Mouse (Mus musculus): ENCODE data around the gene Ppp1r14c. TPM values are rescaled to one million over a fixed set of nuclear protein-coding genes. Genes with fewer than 3 reads are reported as not detected.

The Ppp1r14c gene
- 19.0 and 25.5 TPM in 2 replicates for polyA plus RNA-seq (2012; rRNA removed)

DNA sequence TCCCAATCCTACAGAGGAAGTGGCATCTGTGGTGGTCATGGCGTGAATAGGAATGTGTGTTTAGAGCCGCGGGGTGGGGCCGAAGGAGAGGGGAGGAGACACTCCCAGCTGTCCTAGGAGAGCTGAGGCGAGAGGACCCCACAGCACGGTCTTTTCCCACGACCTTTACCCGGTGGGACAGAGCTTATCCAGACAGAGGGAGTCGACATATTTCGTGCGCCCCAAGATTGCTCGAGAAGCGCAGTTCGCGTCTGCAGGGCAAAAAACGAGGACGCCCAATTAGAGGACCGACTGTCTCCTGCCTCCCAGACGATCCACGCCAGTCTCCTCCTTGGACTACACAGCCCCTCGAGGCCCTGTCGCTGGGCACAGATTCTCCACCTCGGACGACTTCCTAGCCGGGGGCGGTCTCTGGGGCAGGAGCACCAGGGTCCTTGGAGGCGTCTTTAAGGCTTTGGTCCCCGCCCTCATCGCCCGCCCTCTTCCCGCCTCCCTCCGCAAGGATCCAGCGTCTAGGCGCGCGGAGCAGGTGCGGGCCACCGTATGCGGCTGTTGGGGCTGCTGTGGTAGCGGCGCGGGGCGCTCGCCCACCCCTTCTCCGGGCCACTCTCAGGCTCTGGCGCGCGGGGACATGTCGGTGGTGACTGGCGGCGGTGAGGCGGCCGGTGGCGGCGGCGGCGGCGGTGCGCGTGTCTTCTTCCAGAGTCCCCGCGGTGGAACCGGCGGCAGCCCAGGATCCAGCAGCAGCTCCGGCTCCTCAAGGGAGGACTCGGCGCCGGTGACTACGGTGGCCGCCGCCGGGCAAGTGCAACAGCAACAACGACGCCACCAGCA lies at the start of gene Ppp1r14c:
Ppp1r14c (plus strand) TSS at position 22 of the 834 bp plus-strand sequence.
- DNase-seq (ENCODE audit: low read depth): peak; percentile 76
- TF ChIP-seq POLR2A (IDR thresholded peaks at IDR 0.05; ENCODE audit: borderline replicate concordance, extremely low read depth, insufficient read depth, insufficient read length, poor library complexity, severe bottlenecking) (no peak), CTCF (IDR thresholded peaks at IDR 0.05; ENCODE audit: borderline replicate concordance, extremely low read depth, insufficient read depth, insufficient read length) (no peak)

GRCm38 (mm10) chr10:3321406-3321805 lies 44.5 kb upstream of the Ppp1r14c start:
- DNase-seq (ENCODE audit: low read depth): no peak
- no peak for TF ChIP-seq CTCF (IDR thresholded peaks at IDR 0.05; ENCODE audit: borderline replicate concordance, extremely low read depth, insufficient read depth, insufficient read length)
- TF ChIP-seq POLR2A (IDR thresholded peaks at IDR 0.05; ENCODE audit: borderline replicate concordance, extremely low read depth, insufficient read depth, insufficient read length, poor library complexity, severe bottlenecking): no peak

DNA sequence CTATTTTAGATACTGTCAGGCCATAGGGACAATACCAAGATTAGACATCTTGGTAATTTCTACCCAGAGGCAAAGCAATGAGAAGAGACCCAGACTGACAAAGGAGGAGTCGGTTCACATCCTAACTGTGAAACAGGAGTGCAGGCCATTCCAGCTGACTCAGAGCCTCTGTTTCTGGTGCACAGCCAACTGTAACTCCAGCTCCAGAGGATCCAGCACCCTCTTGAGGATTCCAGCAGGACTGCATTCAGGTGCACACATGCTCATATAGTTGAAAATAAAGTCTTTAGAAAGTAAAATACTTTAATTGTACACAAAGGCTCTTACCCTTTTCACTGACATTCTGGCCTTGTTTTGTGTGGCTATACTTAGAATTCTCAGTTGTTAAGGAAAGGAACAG lies 40.4 kb upstream of the Ppp1r14c start:
- peak; percentile 10 for DNase-seq (ENCODE audit: low read depth)
- TF ChIP-seq POLR2A (IDR thresholded peaks at IDR 0.05; ENCODE audit: borderline replicate concordance, extremely low read depth, insufficient read depth, insufficient read length, poor library complexity, severe bottlenecking): no peak
- no peak for TF ChIP-seq CTCF (IDR thresholded peaks at IDR 0.05; ENCODE audit: borderline replicate concordance, extremely low read depth, insufficient read depth, insufficient read length)

- TF ChIP-seq POLR2A (IDR thresholded peaks at IDR 0.05; ENCODE audit: borderline replicate concordance, extremely low read depth, insufficient read depth, insufficient read length, poor library complexity, severe bottlenecking) (no peak), CTCF (IDR thresholded peaks at IDR 0.05; ENCODE audit: borderline replicate concordance, extremely low read depth, insufficient read depth, insufficient read length) (peak; percentile 85)
- DNase-seq (ENCODE audit: low read depth): peak; percentile 84
Observed at GRCm38 (mm10) chr10:3332880-3333279, 33.0 kb upstream of the Ppp1r14c start.

DNA sequence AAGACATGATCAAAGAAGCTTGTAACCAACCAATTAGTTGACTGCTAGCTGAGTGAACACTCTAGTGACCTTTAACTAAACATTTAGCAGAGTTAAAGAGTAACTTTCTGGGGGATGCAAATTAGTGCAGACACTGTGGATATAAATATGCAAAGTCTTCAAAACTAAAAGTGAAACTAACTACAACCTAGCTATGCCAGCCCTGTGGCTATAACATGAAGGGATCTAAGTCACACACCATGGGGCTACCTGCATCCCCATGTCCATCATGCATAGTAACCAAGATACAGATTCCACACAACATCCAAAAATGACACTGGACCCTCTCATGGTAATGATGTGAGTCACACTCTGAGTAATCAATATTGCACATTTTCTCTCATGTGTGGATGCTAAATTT lies 31.3 kb upstream of the Ppp1r14c start:
- no peak for TF ChIP-seq CTCF (IDR thresholded peaks at IDR 0.05; ENCODE audit: borderline replicate concordance, extremely low read depth, insufficient read depth, insufficient read length)
- TF ChIP-seq POLR2A (IDR thresholded peaks at IDR 0.05; ENCODE audit: borderline replicate concordance, extremely low read depth, insufficient read depth, insufficient read length, poor library complexity, severe bottlenecking): no peak
- no peak for DNase-seq (ENCODE audit: low read depth)

DNA sequence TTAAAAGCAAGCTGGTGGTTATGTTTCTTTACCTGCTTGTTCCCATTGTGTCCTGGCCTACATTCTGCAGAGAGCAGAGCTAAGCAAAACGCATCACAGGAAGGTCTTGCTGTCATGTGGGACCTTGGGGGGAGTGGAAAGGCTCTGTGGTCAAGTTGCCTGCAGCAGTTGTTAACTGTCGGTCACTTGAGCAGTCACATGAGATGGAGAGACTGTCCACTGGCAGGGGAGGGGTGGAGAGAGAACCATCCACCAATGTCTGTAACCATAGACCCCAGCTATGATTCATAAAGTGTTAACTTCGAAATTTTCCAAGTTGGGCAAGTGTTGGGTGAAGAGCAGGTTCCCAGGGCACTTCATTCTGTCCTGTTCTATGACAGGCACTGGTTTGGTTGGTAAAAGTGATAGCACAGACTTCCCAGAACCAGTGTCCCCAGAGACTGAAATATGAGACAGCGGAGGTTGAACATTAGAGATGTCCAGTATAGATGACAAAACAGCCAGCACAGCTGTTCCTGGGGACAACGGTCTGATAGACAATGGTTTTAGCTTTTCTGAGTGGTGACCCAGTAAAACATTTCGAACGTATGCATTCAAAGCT lies 29.0 kb upstream of the Ppp1r14c start:
- no peak for TF ChIP-seq CTCF (IDR thresholded peaks at IDR 0.05; ENCODE audit: borderline replicate concordance, extremely low read depth, insufficient read depth, insufficient read length)
- no peak for TF ChIP-seq POLR2A (IDR thresholded peaks at IDR 0.05; ENCODE audit: borderline replicate concordance, extremely low read depth, insufficient read depth, insufficient read length, poor library complexity, severe bottlenecking)
- no peak for DNase-seq (ENCODE audit: low read depth)

DNA sequence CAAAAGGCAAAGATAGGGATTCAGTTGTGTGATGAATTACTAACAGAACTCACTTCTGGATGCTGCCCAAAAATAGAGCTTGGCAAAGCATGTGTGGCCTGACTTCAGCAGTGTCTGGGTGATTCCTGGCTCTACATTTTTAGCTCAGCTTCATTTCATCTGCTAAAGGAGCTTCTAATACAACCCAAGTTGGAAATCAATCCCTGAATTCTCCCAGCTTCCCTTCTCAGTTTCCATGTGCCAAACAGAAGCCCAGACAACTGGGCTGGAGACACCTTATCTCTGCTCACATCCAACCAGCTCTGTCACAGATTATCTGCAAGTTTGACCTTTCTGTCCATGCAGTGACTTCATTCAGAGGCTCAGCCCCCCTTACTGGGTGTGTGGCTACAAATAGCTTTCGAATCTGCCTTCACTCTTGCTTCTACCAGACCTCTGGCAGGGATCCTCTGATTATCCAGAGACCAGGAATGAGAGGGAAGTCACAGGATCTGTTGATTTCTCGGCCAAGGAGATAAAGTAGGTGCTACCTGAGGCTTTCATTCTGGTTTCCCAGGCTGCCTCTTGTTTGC lies 28.4 kb upstream of the Ppp1r14c start:
- DNase-seq (ENCODE audit: low read depth): peak; percentile 31

GRCm38 (mm10) chr10:3345706-3346105 lies 20.2 kb upstream of the Ppp1r14c start:
- TF ChIP-seq CTCF (IDR thresholded peaks at IDR 0.05; ENCODE audit: borderline replicate concordance, extremely low read depth, insufficient read depth, insufficient read length) (no peak), POLR2A (IDR thresholded peaks at IDR 0.05; ENCODE audit: borderline replicate concordance, extremely low read depth, insufficient read depth, insufficient read length, poor library complexity, severe bottlenecking) (no peak)
- DNase-seq (ENCODE audit: low read depth): no peak

More for the DNA sequence above, 28.4 kb upstream of the Ppp1r14c start:
- TF ChIP-seq CTCF (IDR thresholded peaks at IDR 0.05; ENCODE audit: borderline replicate concordance, extremely low read depth, insufficient read depth, insufficient read length) (no peak), POLR2A (IDR thresholded peaks at IDR 0.05; ENCODE audit: borderline replicate concordance, extremely low read depth, insufficient read depth, insufficient read length, poor library complexity, severe bottlenecking) (no peak)

DNA sequence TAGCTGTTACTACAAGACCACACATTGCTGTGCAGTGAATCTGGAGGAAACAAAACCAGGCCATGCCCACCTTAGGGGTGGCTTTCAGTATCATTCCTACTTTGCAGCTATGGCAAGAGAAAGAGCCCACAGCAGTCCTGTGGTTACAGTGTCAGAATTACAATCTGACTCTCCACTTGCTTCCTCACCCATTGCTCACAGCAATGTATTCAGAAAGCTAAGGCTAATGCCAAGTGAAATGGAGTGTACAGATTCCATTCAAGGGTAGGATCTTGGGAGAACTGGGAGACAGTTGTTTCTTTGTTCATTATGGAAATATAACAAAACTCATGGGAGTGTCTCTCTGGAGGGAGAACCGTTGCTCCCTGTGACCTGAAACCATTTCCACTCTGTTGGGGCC lies 6.3 kb upstream of the Ppp1r14c start:
- TF ChIP-seq POLR2A (IDR thresholded peaks at IDR 0.05; ENCODE audit: borderline replicate concordance, extremely low read depth, insufficient read depth, insufficient read length, poor library complexity, severe bottlenecking) (no peak), CTCF (IDR thresholded peaks at IDR 0.05; ENCODE audit: borderline replicate concordance, extremely low read depth, insufficient read depth, insufficient read length) (no peak)
- DNase-seq (ENCODE audit: low read depth): peak; percentile 4

GRCm38 (mm10) chr10:3365671-3366035 lies 204 bp upstream of the Ppp1r14c start:
- peak; percentile 60 for DNase-seq (ENCODE audit: low read depth)
- TF ChIP-seq POLR2A (IDR thresholded peaks at IDR 0.05; ENCODE audit: borderline replicate concordance, extremely low read depth, insufficient read depth, insufficient read length, poor library complexity, severe bottlenecking) (no peak), CTCF (IDR thresholded peaks at IDR 0.05; ENCODE audit: borderline replicate concordance, extremely low read depth, insufficient read depth, insufficient read length) (no peak)

- no peak for TF ChIP-seq POLR2A (IDR thresholded peaks at IDR 0.05; ENCODE audit: borderline replicate concordance, extremely low read depth, insufficient read depth, insufficient read length, poor library complexity, severe bottlenecking)
- TF ChIP-seq CTCF (IDR thresholded peaks at IDR 0.05; ENCODE audit: borderline replicate concordance, extremely low read depth, insufficient read depth, insufficient read length): no peak
- peak; percentile 25 for DNase-seq (ENCODE audit: low read depth)
Observed at GRCm38 (mm10) chr10:3366870-3367431, 1.1 kb downstream of the Ppp1r14c start.
